Mouse (Mus musculus): ENCODE measurements around the gene 4921517D22Rik.
"Not testable (repeated sequence)": the region's sequence is repeated elsewhere in the genome, so short reads cannot be mapped to it uniquely, and the experiment has no call there.

The 4921517D22Rik gene

DNA sequence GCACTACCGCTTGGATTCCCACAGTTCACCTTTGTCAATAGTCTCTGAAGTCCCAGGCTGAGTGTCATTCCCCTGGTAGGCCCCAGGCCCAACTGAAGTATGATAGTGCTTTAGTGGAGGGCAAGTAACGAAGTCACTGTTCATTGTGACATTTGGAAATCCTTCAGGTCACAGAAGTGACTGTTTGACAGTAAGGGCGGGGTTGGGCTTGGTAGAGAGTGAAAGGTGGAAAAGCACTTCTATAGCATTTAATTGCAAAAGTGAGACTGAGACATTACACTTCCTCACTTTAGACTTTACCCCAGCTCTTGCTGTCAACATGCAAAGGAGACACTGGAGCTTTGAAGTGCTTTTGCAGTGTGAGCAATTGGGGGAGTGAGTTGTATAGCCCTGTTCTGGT lies at the start of gene 4921517D22Rik:
Gene 4921517D22Rik, minus strand, starts transcription at position 101 of the 400 bp plus-strand sequence.
- no peak for DNase-seq (ENCODE audit: low spot score in 2 of 2)

DNA sequence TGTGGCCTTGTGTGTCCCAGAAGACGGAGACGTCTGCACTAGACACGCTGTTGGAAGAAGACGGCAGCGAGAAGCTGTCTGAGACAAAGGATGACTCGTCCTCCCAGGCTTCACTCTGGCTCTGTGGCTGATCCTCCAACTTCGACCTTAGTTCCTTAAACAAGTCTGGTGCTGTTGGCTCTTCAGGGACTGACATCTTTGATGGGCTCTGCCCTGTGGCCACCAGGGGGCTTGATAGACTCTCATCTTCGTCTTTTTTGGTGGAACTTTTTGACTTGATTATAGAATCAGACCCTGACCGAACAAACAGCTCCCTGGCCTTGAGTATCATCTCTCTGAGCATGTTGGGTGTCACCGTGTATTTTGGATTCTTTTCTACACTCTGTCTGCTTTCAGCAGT lies 47.8 kb upstream of the 4921517D22Rik start:
- DNase-seq (ENCODE audit: low spot score in 2 of 2): peak in 1 of 2 experiments; percentile 40

DNA sequence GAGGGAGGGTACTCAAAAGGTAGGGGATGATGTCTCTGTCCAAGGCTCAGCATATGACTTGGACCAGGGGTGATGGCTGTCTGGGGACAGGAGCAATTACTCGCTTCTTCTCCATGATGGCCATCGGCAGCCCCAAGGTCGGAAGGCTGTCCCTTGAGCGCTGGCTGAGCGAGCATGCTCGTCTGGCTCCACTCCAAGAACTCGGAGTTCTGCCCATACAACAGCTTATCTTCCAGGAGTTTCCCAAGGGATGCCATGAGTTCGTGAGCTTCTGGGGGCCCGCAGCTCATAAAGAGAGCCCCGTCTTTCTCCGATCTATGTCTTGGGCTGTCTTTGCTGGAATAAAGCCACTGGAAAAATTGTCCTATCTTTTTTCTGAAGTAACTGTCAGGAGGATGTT lies 47.2 kb upstream of the 4921517D22Rik start:
- DNase-seq (ENCODE audit: low spot score in 2 of 2): no peak

DNA sequence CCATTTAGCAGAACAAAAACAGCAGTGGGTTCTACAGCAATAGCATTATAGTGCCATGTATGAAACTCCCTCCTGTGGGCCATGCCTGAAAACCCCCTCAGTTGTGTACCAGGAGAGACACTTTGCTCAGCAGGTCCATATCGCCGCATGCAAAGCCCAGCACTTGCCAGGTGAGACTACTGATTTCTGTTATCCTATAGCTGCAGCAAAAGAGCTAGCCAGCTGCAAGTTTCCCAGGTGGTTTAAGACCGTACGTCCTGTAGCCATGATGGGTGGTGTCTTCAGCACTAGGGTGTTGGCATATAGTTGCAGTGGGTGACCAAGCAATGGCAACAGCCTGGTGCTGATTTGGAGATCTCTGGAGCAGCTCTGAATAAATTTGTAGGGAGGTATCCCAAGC lies 45.5 kb upstream of the 4921517D22Rik start:
- peak in 1 of 2 experiments; percentile 28 for DNase-seq (ENCODE audit: low spot score in 2 of 2)

DNA sequence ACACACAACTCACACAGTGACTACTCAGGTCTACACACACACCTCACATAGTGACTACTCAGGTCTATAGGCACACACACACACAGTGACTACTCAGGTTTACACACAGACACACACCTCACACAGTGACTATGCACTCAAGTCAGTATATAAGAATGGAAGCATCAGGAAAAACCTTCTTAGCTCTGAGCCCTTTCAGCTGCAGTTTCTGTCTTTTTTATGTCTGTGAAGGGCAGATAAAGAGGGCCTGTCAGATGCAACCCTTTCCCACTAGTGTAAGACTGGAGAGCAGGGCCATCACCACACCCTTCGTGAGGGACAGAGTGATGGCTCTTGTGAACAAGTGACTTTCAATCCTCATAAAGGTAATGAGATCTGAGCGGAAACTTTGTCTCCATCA lies 44.5 kb upstream of the 4921517D22Rik start:
- DNase-seq (ENCODE audit: low spot score in 2 of 2): no peak

DNA sequence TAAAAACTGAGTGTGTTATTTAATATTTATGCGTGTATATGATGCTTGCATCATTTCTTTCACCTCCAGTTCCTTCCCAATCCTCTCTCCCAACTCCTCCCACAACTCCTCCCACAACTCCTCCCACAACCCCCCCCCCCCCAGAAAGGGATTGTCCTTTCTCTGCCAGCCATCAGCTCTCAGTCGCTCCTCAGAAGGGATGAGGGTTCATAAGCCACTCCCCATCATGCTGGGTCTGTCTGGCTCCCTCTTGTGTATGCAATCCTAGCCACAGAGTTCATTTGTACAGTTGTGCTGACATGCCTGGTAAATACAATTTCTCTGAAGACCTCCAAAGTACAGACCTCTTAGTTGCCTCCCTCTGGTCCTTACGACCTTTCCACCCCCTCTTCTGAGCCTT lies 41.3 kb upstream of the 4921517D22Rik start:
- DNase-seq (ENCODE audit: low spot score in 2 of 2): no peak

DNA sequence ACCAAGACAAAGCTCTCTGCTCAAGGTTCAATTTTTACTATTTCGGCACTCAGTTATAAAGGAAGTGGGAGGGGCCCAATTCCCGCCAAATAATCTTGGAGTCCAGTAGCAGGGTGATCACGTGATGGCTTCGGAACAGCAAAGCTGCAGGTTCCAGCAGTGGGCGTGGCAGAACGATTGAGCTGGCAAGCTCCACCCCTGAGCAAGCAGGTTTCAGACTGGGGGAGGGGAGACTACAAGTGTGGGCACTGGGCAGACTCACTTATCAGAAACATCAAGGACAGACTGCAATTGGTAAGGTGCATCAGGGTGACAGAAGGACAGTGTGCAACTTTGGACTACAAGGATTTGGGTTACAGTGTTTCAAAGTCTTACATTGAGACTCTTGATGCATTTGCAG lies 40.4 kb upstream of the 4921517D22Rik start:
- not testable (repeated sequence) for DNase-seq (ENCODE audit: low spot score in 2 of 2)

DNA sequence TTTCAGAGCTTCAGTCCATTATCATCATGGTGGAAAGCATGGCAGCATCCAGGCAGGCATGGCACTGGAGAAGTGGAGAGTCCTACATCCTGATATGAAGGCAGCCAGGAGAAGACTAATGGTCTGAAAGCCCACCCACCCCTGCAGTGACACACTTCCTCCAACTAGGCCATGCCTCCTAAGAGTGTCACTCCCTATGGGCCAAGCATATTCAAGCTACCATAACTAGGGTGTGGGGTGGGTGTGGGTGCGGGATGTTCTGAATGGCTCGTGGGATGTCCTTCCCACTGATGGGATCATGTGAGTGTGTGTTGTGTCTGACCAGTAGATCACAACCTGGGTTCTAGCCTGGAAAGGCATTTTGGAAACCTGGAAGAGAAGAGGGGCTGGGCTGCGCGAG lies 40.0 kb upstream of the 4921517D22Rik start:
- no peak for DNase-seq (ENCODE audit: low spot score in 2 of 2)

DNA sequence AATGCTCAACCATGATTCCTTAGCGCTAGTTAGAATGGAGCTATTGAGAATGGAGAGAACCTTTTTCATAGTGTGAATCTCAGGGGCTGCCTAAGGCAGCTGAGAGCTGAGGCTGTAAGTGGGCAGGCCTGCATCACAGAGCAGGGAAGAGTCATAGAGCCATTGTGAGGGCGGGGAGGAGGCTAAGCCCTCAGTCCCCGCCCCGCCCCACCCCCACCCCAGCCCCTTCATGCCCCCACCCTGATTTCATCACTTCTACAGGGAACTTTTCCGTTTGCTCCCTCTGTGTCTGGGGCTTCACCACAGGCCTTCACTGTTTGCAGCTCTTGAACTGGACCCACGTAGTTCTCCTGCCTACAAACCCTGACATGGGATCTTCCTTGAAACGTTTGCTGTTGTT lies 37.7 kb upstream of the 4921517D22Rik start, which contains the start of gene Spata31d1d:
Gene Spata31d1d, minus strand, starts transcription at position 101 of the 400 bp plus-strand sequence.
- DNase-seq (ENCODE audit: low spot score in 2 of 2): no peak

DNA sequence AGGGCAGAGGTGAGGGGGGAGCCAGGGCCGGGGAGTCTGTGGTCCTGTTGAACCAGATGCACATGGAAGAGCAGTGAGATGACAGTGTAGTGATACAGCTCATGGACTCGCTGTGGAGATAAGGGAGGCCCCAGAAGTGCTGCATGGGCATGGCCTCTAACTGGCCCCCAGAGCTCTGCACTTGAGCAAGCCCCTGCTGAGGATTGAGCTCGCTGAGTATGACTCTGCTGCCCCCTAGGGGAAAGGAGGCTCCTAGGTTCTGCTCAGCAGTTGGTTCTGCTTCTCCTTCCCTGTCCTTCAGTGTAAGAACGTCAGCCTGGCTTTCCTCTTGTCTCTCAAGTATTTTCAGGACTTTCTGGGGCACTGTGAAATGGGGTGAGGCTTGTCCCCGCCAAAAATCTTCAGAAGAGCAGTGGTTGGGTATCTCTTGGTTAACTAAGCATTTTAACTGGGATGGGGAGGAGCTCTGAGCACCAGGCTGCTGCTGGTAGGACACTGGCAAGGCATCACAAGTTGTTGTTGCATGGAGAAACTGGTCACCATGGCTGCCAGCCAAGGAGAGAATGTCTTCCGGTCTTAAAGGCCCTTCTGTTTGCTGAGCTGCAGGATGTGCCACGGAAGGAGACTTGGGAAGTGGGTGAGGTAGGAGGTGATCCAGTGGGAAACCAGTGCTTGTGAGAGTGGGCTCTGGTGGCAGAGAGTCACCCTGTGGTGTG lies 34.6 kb upstream of the 4921517D22Rik start:
- peak; percentile 63 to 78 for DNase-seq (ENCODE audit: low spot score in 2 of 2)

DNA sequence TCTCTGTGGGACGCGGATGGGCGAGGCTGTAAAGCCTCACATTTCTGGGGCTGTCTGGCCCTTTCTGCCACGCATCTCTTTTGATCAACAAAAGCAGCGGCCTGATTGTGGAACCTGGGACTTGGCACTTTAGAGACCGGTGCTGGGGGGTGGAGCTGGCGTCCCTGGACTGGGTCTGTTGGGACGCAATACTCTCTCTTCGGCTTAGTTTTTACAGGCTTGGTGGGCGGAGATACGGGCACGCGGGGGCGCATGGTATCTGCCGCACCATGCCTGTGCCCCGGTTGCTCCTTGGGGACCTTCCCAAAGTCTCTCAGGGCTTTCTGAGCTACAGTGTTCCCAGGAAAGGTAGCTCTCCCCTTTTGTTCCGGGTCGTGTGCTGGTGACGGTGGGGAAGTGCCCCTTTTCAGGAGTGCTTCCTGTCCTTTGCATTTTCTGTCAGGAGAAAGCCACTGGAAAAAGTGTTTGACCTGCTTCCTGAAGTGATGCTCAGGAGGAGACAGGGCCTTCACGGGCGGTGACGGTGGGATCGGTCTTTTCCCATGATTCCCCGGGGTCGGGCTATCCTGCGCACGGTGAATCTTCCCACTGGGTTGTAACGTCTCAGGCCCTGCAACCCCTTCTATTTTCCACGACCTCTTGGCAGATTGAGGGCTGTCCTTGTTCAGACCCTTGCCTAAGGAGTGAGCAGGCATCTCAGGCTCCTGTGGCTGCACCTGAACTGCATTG lies 32.4 kb upstream of the 4921517D22Rik start:
- DNase-seq (ENCODE audit: low spot score in 2 of 2): no peak

DNA sequence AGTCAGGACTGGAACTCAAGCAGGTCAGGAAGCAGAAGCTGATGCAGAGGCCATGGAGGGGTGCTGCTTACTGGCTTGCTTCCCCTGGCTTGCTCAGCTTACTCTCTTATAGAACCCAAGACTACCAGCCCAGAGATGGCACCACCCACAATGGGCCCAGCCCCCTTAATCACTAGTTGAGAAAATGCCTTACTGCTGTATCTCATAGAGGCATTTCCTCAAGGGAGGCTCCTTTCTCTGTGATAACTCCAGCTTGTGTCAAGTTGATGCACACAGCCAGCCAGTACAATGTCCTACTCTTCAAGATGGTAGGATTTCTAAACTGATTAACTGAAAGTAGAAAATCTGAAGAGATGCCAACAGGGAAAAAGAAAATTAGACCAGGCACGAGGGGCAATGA lies 28.2 kb upstream of the 4921517D22Rik start:
- not testable (repeated sequence) for DNase-seq (ENCODE audit: low spot score in 2 of 2)

DNA sequence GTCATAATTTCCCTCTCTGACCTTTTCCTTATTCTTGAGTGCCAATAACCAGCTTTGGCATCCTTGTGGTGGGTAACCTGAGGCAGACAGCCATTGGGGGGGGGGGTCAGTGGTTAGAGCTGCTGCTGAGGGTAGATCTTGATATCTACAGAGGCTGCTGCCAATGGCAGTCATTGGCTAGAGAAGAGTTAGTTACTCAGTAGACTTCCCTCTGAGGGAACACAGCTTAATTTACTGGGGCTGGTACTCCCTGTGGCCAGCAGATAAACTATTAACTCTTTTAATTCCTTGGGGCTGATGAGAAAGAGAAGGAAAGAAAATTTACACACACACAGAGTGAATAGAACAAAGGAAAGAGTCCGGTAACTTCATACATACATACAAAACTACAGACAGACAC lies 25.6 kb upstream of the 4921517D22Rik start:
- no peak for DNase-seq (ENCODE audit: low spot score in 2 of 2)

DNA sequence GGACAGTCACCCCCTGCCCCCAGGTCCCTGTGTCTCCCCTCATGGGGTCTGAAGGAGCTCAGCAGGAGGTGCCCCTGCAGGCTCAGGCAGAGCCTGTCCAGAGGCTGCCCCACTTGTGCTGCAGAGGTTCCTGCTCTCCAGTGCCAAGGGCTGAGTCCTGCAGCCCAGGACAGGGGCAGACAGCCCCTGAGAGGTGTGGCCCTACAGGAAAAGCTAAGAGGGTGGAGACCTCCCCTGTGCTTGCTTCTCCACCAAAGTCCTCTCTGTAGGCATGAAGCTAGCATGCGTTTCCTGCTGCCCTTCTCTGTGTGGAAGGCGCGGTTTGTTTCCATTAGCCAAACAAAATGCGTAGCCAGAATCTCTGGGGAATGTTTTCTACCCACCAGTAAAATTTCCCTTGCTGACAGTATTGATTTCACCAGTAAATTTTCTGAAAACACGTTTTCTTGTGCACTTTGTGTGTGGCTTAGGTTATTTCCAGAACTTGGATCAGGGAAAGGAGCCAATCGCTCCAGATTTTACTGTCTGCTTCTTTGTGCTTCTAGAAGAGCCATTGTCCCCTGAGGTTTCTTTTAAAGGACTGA lies 25.0 kb upstream of the 4921517D22Rik start:
- DNase-seq (ENCODE audit: low spot score in 2 of 2): not testable (repeated sequence)

DNA sequence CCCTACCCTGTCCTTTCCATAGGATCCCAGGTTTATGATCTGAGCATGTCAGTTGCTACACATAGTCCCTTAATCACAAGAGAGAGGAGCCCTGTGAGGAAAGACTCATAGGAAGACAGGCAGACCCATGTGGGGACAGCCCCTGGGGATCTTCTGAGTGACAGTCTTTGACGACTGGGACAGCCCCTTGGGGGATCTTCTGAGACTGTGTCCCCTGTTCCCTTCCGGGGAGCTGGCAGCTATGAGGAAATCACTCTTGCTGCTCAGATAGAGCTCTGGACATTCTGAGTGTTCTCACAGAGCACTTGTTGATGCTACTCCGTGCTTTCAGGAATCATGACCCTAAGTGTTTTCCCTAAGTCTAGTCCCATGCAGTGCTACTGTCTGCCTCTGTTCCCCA lies 19.8 kb upstream of the 4921517D22Rik start:
- DNase-seq (ENCODE audit: low spot score in 2 of 2): no peak

DNA sequence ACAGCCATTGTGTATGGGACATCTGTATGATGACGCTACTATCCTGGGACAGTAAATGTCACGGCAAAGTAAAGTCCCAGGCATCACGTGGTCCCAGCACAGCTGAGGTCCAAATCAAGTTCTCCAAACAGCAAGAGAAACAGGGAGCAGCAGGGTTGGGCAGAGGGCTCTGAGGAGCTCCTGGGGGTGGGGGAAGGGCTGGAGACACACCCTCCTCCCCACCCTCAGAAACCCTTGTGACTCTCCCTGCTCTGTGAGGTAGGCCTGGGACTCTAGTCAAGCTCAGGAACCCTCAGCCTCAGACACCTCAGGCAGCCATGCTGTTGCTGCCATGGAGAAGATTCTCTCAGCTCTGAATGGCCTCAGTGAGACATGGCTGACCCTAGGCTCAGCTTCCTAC lies 18.1 kb upstream of the 4921517D22Rik start, which contains the start of gene Spata31d1b:
Gene Spata31d1b, plus strand, starts transcription at position 301 of the 400 bp plus-strand sequence.
- not testable (repeated sequence) for DNase-seq (ENCODE audit: low spot score in 2 of 2)

DNA sequence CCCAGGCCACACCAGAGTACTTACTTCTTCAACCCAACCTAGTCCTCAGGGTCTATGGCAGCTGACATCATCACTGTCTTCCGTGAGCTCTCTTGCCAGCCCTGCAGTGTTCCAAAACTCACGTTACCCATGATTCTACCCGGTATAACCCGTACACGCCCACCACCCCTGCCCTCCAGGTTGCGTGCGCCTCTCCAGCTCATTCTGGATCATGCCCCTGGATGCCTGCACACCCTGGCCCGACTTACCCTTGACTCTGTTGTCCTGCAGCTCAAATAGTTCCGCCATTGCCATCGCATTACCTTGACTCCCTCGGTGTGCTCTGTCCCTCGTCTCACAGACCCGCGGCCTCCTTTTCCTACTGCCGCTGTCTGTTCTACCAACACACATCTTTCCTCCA lies 16.3 kb upstream of the 4921517D22Rik start, which contains the start of gene Spata31d1a:
Gene Spata31d1a, minus strand, starts transcription at position 101 of the 400 bp plus-strand sequence.
- DNase-seq (ENCODE audit: low spot score in 2 of 2): no peak

DNA sequence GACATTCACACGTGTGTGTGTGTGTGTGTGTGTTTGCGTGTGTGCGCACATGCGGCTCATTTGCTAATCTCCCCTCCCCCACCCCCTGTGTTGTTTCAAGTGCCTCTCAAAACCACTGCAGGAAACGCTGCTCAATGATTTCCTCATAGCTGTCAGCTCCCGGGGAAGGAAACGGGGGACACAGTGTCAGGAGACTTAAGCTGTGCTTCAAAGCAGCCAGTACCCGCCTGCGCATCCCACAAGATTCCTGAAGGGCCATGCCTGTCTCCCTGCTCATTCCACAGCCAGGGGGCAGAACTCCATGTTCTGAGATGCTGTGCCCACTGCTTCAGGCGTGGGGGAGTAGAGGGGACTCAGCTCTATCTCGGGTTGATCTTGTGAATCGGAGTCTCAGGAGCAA lies 10.7 kb upstream of the 4921517D22Rik start:
- no peak for DNase-seq (ENCODE audit: low spot score in 2 of 2)

DNA sequence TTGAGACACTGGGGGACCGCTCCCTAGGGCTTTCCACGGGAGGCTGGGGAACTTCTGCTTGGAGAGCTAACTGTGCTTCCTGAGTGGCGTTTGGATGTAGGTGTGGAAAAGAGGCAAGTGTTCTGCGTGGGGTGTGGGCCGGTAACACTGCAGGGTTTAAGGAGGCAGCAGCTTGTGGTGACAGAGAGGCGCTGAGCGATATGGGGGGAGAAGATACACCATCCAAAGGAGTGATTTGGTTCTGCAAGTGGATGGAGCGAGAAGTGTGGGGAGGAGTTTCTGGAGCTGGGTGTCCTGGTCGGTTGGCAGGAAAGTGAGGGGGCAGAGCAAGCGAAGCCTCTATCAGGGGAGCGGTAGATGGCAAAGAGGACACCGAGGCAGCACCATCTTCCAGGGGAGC lies 9.6 kb upstream of the 4921517D22Rik start:
- no peak for DNase-seq (ENCODE audit: low spot score in 2 of 2)

DNA sequence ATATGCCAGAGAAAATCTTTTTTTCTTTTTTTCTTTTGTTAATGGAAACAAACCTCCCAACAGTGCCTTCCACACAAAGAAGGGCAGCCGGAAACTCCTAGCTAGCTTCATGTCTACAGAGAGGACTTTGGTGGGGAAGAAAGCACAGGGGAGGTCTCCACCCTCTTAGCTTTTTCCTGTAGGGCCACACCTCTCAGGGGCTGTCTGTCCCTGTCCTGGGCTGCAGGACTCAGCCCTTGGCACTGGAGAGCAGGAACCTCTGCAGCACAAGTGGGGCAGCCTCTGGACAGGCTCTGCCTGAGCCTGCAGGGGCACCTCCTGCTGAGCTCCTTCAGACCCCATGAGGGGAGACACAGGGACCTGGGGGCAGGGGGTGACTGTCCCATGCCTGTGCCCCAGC lies 6.2 kb upstream of the 4921517D22Rik start:
- not testable (repeated sequence) for DNase-seq (ENCODE audit: low spot score in 2 of 2)

DNA sequence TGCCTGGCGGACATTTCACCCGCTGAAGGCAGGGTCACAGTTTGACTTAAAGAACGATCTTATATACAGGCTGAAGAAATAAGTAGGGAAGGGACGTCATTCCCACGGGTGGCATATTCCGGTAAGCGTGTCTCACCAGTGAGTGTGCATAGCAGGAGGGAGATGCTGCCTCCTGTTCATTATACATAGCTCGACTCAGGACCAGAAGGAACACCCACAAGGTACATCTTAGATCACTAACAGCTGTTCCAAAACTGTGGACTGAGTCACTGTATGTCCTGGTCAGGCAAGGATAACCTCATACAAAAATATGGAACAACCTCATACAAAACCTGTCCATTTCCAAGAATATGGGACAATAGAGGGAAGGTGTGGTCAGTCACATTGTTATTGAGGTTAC lies 5.2 kb upstream of the 4921517D22Rik start:
- no peak for DNase-seq (ENCODE audit: low spot score in 2 of 2)

DNA sequence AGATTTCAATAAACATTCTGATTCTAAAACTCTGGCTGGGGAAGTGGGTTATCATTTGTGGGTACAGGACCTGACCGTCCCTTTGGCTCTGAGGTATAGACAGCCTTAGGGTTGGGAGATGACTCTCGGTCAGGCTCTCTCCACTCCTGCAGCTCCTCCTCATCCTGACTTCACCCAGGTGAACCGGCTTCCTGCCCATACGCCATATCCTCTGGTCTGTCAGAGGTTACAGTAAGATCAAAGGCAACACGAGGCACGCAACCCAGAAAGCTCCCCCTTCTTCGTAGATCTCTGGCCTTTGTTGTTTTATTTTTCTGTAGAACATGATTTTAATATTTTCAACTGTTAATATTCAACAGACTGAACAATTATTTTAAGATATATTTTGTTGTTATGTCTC lies 1.9 kb upstream of the 4921517D22Rik start:
- no peak for DNase-seq (ENCODE audit: low spot score in 2 of 2)

DNA sequence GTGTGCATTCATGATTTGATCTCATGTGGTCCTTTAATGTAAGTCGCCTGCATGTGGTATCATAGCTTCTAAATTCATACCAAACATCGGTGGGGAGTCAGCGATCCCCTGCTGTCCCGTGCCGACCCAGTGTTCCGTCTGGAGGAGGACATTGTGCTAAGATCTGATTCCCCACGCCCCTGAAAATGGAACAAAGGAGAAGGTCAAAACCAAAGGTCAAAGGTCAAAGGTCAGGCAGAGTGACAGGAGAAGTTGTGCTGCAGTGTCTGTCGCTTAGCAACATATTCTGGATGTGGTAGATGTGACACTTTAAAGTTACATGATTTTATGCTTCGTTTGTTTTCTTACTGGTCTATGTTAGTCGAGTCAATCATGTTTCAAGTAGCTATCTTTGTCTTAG lies 2.4 kb downstream of the 4921517D22Rik start:
- no peak for DNase-seq (ENCODE audit: low spot score in 2 of 2)
